Mouse (Mus musculus) skeletal muscle tissue, adult 2 months (tissue): Measurements from ENCODE around the gene Cmtm4.

Experiments
- DNase-seq: peaks from one replicate; pipeline ENCODE4 v3.0.0-alpha.2; 2012; ENCODE audit warnings: low read depth, low spot score

Cmtm4 gene

DNA sequence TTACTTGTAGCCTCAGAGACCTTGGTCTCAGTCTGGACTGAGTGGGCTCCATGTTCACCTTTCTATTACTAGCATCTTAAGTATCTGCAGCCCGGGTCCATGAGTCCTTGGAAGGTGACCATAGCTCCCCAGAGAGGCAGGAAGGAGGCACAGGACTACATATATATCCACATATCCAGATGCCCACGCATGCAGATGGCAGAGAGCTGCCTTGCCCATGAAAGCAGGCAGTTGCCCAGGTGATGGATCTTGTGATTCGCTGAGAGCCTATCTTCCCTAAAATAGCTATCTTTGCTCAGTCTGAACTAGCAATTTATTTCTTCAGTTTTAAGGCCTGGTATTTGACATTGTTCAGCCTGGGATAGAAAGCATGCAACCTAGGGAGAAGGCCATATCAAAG is 15.9 kb upstream of the Cmtm4 start:
- DNase-seq = no peak

DNA sequence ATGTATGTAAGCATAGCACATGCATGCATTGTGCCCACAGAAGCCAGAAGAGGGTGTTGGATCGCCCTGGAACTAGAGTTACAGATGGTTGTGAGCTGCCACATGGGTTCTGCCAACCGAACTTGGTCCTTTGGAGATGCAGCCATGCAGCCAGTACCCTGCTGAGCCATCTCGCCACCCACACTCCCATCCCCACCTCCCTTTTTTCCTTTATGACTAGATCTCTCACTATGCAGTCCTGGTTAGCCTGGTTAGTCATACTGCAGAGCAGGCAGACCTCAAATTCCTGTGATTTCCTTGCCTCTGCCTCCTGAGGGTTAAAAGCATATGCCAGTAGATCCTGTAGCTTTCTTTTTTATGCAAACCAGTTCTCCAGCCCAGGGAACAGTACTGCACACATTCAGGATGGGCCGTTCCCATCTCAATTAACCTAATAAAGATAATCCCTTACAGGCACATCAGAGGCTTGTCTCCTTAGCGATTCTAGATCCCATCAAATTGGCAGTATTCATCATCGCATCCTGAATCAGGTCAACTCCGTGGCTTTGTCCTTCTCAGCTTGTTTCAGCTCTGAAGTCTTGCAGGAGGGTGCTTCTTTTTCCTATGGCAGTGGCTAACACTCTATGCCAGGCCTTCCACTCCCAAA is 15.1 kb upstream of the Cmtm4 start:
- DNase-seq = no peak

DNA sequence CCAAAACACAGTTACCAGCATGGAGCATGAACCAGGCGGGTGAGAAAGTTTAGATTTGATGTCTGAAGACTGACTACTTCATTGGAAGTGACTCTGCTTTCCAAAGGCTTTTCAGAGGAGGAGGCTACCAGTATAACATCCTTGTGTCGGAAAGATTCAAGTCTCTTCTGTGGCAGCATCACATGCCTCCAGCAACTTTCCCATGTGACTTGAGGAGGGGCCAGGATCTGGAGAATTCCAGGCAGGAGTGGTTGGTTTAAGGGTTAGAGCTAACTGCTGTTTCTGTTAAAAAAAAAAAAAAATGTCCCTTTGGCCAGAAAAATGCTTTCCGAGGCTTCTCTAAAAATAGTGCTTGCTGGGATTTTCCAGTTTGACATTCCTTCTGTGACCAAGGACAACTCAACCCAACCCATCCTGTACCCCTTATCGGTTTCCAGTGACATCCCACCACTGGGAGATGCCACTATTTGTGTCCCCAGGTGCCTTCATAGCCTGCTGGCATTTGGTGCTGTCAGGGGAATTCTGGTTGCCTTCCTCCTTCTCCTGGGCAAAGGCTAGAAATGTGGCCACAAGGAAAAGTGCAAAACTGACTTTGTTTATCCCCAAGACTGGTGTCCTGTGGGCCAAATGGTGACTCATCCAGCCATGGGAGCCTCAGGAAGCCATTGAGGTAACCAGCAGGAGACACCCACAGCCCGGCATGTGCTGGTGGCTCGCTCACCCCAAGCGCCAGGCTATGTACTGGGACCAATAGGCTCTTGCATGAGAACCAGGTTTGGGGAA is 12.9 kb upstream of the Cmtm4 start:
- peak; percentile 59 for DNase-seq

DNA sequence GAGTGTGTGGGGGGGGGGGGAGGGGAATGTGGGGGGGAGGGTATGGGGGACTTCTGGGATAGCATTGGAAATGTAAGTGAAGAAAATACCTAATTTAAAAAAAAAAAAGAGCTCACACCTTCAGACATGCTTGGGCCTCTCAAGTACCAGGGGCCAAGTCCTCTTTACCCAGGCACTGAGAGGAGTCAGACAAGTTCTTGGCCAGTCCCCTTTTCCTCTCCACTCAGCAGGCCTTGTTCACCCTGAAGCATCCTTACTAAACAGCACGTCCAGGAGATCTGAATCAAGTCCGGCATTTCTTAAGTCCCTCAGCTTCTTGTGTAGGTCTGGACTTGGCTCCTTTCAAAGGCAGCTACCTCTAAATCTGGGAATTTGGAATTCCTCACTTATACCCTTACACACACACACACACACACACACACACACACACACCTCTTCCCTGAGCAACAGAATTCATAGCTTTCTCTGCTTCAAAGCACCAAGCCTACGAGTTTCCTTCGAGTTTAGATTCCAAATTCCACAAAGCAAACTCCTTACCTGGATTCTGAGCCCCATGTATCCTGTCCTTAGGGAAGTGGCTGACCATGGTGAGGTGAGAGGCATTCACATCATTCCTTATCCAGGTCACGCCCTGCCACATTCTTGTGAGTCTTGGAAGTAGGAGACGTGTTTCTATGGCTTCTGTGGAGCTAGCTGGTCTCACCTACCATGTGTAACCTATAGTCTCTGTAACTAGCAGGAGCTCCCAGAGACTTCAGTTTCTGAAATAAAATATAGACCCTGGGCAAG is 10.9 kb upstream of the Cmtm4 start:
- DNase-seq = no peak

DNA sequence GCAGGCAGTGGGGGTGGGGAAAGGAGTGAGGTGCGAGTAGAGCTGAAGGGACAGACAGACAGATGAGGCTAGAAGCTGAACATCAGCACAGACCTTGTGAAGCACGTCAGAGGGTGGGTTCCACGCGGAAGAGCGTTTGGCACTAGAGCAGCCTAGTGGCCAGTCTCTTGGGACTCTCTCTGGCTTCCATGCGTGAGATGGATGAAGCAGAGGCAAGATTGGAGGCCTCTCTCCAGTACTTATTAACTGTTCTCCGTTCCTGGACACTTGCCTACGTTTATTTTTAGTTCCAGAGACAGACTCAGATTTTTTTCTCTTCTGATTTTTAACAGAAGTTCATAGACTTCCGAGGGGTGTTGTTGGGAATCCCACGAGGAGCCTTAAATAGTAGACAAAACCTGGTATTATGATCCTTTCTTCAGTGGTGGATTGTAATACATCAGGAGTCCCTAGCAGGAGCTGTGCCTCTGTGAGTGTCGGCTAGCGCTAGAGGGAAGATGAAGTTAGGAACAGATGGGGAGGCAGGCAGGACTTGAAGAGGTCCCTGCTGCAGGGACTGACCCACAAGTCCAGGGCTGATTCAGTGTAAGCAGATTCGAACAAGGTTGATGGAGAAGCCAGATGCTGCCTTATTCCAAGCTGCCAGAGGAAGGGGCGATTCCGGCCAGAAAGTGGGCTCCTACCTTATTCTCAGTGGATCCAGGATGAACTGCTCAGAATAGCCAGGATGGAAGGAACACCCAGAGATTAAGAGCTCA is 10.0 kb upstream of the Cmtm4 start:
- peak; percentile 71 for DNase-seq

DNA sequence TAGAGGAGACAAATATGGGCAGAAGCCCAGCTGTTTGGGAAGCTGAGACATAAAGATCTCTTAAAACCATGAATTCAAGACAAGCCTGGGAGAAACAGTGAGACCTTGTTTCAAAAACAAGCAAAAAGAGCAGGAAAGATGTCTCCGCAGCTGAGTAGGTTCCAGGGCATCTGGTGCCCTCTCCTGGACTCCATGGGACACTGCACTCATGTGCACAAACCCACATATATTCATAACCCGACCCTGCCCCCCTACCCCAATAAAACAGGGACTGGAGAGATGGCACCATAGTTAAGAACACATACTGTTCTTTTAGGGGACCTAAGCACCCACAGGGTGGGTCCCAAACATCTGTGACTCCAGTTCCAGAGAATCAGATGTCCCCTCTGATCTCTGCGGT is 8.0 kb upstream of the Cmtm4 start:
- DNase-seq = no peak

DNA sequence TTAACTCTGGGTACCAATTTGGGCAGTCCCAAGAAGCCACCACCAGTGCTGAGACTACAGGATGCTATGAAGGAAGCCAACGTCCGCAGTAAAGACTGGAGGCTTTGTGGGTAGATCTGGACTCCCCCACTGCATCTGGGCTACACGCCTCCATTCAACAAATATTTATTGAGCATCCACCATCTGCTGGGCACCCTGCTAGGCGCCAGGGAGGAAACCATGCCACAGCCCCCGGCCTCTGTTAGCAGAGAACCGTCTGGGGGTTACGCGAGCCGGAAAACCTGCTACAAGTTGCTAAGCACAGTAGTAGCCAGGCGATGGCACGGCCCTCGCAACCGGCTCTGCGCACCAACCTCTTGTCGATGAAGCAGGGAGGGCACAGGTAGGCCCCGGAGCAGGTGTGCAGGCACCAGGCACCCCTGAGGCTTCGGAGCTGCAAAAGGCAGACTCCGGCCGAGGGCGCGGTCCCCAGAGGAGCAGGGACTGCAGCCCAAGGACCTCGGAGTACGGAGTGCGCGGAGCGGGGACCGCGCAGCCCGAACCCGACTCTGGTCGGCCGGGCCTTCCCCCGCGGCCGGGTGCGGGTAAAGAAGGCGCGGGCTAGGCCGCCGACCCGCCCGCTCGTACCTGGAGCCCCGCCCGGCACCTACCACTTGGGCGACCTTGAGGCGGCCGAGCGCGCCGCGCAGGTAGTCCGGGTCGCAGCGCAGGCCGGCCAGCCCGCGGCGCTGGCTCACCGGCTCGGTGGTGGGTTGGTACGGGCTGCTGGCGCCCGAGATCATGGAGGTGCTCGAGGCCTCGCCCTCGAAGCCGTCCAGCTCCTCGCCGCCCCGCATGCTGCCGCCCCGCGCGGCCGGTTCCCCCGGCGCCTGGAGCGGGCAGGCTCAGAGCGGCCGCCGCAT is 555 bp downstream of the Cmtm4 start:
- no peak for DNase-seq

DNA sequence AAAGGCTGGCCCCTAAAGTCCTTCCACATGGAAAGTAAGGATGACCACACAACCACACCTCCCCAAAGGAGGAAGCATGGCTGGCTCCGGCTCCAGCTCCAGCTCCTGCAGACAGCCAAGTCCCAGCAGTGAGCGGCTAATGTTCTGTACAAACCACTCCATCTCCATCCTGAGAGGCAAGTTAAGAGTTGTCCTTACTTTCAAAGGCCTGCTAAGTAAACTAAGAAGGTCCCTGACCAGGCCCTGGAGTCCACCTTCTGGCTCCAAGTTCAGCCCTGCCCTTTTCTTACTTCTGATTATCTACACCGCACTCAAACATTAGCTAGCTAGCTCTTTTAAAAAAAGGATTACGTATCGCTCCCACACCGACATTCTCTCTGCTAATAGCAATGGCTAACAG is 1.8 kb downstream of the Cmtm4 start:
- DNase-seq = no peak

DNA sequence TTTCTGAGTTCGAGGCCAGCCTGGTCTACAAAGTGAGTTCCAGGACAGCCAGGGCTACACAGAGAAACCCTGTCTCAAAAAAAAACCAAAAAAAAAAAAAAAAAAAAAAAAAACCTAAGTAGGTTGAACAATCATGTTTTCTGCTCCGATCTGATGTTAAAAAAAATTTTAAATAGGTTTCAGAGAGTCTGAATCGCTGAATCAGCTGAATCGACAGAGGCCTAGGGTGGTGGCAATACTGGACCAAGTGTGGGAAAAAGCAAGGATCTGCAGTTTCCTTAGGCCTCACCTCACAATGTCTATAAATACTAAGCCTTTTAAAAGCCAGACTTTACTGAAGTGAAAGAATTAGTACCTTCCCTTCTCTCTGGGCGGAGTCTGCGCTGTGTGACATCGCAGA is 2.5 kb downstream of the Cmtm4 start:
- DNase-seq = no peak

DNA sequence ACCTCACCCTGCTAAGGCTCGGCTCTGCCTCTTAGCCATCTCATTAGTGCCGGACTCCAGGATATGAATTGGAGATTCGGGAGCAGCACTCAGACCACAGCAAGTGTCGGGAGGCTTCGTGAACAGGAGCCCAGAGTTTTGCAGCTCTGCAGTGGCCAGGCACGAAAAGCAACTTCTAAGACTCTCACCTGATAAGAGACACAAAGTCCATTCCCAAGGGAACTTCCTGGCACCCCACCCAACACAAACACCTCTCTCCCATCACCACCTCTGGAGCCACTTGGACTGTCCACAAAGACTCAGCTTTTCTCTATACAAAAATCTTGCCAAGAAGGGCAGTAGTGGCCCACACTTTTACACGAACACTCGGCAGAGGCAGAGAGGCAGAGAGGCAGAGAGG is 5.4 kb downstream of the Cmtm4 start:
- no peak for DNase-seq

DNA sequence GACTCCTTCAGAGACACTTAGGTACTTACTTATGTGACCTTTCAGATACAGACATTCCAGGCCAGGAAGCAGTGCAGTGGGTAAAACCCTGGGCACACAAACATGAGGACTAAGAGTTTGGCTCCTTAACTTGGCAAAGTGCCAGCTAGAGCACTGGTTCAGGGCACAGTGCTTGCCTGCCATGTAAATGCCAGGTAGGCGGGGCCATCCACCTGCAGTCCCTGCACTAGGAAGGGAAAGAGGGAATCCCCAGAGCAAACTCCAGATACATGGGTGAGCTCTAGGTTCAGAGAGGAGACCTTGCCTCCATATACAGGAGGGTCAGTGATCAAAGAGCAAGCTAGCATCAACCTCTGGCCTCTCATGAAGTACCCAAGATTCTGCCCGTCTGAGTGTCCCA is 7.6 kb downstream of the Cmtm4 start:
- peak; percentile 62 for DNase-seq

DNA sequence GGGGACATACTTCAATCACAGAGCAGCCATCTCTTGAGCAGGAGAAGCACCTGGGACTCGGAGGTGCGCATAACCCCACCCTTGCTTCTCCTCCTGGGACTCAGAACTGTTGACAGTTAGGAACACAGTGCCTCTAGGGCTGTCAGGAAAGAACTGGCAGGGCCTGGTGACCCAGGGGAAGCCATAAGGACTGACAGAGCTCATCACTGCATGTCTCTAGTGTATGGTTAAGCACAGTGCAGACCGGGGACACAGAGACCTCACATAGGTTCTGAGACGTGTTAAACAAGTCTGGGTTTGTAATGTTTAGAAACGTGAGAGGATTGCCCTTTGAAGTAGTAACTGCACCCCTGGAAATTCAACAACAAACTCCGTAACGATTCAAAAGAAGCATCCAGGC is 8.1 kb downstream of the Cmtm4 start:
- no peak for DNase-seq

DNA sequence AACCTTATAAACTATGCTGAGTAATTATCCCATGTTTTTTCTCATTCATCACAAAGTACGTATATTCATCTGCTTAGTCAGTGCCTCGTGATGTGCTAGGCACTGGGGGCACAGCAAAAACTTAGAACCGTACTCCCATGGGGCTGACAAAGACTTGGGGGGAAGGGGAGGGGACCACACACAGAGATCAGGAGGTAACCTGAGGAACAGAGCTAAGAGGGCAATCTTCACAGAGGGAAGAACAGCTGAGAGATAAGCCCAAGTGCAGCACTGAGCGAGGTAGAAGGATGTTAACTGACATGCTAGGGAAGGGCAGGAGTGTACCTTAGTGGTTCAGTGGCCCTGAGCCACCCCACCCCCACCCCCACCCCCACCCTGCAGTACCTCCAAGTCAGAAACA is 8.9 kb downstream of the Cmtm4 start:
- DNase-seq = no peak

DNA sequence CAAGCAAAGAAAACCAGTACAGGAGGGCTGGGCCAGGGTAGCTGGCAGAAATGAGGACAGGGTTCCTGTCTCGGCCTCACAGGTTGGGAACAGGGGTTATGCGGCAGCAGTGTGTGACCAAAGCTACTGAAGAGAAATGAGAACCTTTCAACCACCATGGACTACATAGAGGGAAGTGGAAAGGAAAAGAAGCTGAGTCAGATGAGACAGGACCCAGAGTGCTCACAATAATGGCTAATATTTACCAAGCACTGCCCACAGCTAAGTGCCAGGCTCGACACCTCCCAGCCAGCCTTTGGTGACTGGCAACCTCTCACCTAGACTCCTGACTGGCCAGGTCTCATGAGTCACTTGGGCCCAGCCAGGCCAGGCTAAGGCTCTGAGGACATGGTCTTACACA is 11.6 kb downstream of the Cmtm4 start:
- DNase-seq = no peak

DNA sequence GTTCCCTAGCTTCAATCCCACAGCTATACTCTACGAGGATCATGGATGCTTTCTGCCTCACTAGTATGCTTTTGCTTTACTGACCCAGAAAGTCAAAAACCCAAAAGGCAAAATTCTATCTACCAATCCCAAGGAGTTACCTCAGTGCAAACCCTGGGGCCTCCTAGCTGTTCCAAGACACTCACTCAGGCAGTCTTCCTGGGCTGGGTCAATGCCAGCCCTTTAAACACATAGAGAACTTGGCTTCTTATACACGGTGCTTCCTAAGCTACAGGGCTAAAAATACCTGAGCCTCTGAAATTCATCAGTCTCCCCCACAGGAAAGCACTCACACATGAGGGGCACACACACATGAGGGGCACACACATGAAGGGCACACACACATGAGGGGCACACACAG is 12.3 kb downstream of the Cmtm4 start:
- DNase-seq = peak; percentile 57

DNA sequence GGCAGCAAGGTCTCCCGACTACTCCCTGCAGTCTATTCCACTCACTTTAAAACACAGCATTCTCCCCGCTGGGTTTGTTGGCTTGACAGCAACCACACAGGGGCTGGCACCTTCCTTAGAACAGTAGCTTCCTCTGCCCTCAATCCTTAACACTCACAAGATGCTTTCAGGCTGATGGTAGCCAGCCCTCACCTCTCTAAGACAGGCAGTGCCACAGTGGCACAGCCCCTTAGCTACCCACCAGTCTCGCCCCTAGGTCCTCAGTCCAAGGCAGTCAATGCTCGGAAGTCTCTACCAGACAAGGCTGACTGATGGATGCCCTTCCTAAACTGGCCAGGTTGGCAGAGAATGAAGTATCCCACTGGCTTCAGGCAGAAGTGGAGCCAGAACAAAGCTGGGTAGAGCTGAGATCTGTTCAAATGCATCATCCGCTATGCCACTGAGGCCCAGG is 14.6 kb downstream of the Cmtm4 start:
- no peak for DNase-seq

DNA sequence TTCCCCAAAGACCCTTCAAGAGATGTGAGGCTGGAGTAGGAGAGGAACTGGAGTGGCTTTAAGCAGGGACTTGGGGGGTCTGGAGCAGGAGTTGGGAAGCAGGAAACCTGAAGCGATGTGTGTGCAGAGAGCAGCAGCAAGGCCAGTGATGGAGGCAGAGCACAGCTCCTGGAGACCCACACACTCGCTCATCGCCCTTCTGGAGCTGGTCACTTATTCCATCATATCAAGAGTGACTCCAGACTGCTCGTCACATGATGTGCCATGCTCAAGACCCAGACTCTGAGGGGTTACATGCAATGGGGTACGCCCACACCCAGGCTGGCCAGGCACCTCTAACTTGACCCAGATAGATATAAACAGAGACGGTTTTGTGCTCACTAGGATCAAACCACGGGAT is 15.3 kb downstream of the Cmtm4 start:
- no peak for DNase-seq

DNA sequence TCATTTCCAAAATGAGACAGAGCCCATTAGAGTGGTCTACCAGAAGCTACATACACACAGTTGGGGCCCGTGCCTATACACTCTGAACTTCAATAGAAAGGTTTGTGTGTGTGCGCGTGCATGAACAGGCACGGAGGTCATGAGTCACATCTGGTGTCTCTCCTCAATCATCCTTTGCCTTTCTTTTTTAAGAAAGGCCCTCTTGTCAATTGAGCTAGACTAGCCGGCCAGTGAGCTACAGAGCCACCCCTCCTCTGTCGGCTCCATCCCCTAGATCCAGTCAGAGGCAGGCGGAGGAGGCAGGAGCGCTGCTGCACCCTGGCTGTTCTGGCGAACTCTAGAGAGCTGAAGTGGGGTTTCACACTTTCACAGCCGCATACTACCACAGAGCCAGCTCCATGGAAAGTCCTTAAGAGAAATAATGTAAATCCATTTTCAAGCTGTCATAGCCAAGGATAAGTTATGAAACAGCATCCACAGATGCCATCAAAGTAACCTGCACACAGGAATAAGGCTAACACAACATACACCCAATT is 16.2 kb downstream of the Cmtm4 start:
- DNase-seq = no peak

DNA sequence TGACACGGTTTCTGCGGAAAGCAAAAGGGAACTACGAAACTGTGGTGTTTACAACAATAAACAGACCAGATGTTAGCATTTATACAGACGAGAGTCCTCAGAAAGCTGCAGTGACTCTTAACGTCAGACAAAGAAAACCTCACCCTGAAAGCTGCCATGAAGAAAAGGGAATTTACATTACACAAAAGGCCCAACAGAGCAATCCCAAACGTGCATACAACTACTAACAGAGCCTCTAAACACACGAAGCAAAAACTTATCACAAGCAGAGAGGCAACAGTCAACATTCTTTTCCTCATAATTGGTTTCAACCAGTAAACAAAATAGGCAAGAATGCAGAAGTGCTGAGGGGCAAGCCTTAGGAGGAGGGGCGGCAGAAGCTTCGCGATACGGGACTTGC is 18.9 kb downstream of the Cmtm4 start:
- no peak for DNase-seq

DNA sequence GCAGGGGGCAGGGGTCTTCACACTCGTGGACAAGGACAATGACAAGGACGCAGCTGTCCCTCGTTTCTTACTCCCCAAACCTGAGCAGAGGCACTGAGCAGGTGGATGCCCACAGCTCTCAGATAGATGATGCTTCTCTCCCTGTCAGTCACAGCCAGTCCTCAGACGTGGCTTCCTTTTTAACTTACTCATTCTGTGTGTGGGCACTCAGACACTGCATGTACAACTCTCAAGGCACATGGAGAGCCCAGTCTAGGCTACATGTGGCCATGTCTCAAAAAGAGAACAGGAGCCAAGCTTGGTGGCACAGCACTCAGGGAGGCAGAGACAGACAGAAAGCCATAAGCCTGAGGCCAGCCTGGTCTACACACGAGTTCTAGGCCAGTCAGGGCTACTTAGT is 19.6 kb downstream of the Cmtm4 start:
- no peak for DNase-seq
